Mouse (Mus musculus): ENCODE data around the gene Qk. TPM values are rescaled to one million over a fixed set of nuclear protein-coding genes. Genes with fewer than 3 reads are reported as not detected.

The Qk gene
- polyA plus RNA-seq, 1 experiment from 2014 or later: 69.3 TPM

- Histone ChIP-seq H3K9ac (no peak overlapping the region), H3K27me3 (no peaks in the 10 kb centered on the region), H3K4me2 (no peak overlapping the region), H3K4me1 (peaks cover 7% of the 10 kb centered on the region), H3K9me3 (no peaks in the 10 kb centered on the region), H3K27ac (peak overlapping the region; percentile 46), H3K4me3 (replicated peaks) (no peak overlapping the region), H3K36me3 (replicated peaks) (no peaks in the 10 kb centered on the region)
- 33% methylated on average over 3 of the region's 3 CpGs for WGBS
- ATAC-seq (ENCODE audit: low FRiP score): peak; percentile 83
These were observed 91.7 kb downstream of the Qk start for GRCm38 (mm10) chr17:10227798-10228538.

GRCm38 (mm10) chr17:10216164-10216563 is 103.5 kb downstream of the Qk start:
- Histone ChIP-seq H3K27ac (0 out of 2 replicates have a peak overlapping the region, but pooled peaks have one; percentile 26), H3K9me3 (no peaks in the 10 kb centered on the region), H3K9ac (no peak overlapping the region), H3K4me3 (replicated peaks) (no peak overlapping the region), H3K4me2 (no peak overlapping the region), H3K4me1 (0 out of 2 replicates have a peak, but pooled peaks cover 2% of the 10 kb centered on the region), H3K27me3 (no peaks in the 10 kb centered on the region), H3K36me3 (replicated peaks) (peaks cover 20% of the 10 kb centered on the region)
- WGBS: 86% methylated on average over 5 of the region's 5 CpGs
- no peak for ATAC-seq (ENCODE audit: low FRiP score)

GRCm38 (mm10) chr17:10209154-10209777 is 110.4 kb downstream of the Qk start:
- Histone ChIP-seq H3K27me3 (no peaks in the 10 kb centered on the region), H3K4me3 (replicated peaks) (no peak overlapping the region), H3K36me3 (replicated peaks) (peaks cover 24% of the 10 kb centered on the region), H3K9me3 (no peaks in the 10 kb centered on the region), H3K4me2 (no peak overlapping the region), H3K4me1 (peaks cover 5% of the 10 kb centered on the region), H3K27ac (peak overlapping the region; percentile 37; the same call in 1 of the 2 replicates), H3K9ac (no peak overlapping the region)
- WGBS: 22% methylated on average over 12 of the region's 12 CpGs
- ATAC-seq (ENCODE audit: low FRiP score): no peak

GRCm38 (mm10) chr17:10198662-10199061 is 121.0 kb downstream of the Qk start:
- H3K4me2 ChIP-seq: no peak overlapping the region
- H3K27me3 ChIP-seq: no peaks in the 10 kb centered on the region
- no peaks in the 10 kb centered on the region for H3K4me1 ChIP-seq
- 94% methylated on average over 2 of the region's 2 CpGs for WGBS
- H3K4me3 ChIP-seq (replicated peaks): no peak overlapping the region
- H3K27ac ChIP-seq: no peak overlapping the region
- peaks cover 21% of the 10 kb centered on the region for H3K36me3 ChIP-seq (replicated peaks)
- H3K9me3 ChIP-seq: 0 out of 2 replicates have a peak, but pooled peaks cover 7% of the 10 kb centered on the region
- ATAC-seq (ENCODE audit: low FRiP score): no peak
- H3K9ac ChIP-seq: no peak overlapping the region

GRCm38 (mm10) chr17:10198231-10198630 is 121.4 kb downstream of the Qk start:
- no peak overlapping the region for H3K9ac ChIP-seq
- ATAC-seq (ENCODE audit: low FRiP score): no peak
- H3K9me3 ChIP-seq: peaks cover 7% of the 10 kb centered on the region; the same call in 1 of the 2 replicates
- no peak overlapping the region for H3K4me2 ChIP-seq
- H3K36me3 ChIP-seq (replicated peaks): peaks cover 21% of the 10 kb centered on the region
- 94% methylated on average over 3 of the region's 3 CpGs for WGBS
- H3K4me1 ChIP-seq: no peaks in the 10 kb centered on the region
- no peaks in the 10 kb centered on the region for H3K27me3 ChIP-seq
- no peak overlapping the region for H3K27ac ChIP-seq
- H3K4me3 ChIP-seq (replicated peaks): no peak overlapping the region

- peaks cover 14% of the 10 kb centered on the region; the same call in 1 of the 2 replicates for H3K36me3 ChIP-seq (replicated peaks)
- no peaks in the 10 kb centered on the region for H3K27me3 ChIP-seq
- 95% methylated on average over 6 of the region's 6 CpGs for WGBS
- H3K9me3 ChIP-seq: peaks cover 11% of the 10 kb centered on the region; the same call in 1 of the 2 replicates
- ATAC-seq (ENCODE audit: low FRiP score): no peak
- H3K9ac ChIP-seq: no peak overlapping the region
- no peaks in the 10 kb centered on the region for H3K4me1 ChIP-seq
- no peak overlapping the region for H3K4me2 ChIP-seq
- no peak overlapping the region for H3K27ac ChIP-seq
- no peak overlapping the region for H3K4me3 ChIP-seq (replicated peaks)
These were observed 124.0 kb downstream of the Qk start for GRCm38 (mm10) chr17:10195703-10196102.

- 93% methylated on average over 1 of the region's 1 CpGs for WGBS
- Histone ChIP-seq H3K9ac (no peak overlapping the region), H3K36me3 (replicated peaks) (no peaks in the 10 kb centered on the region), H3K4me1 (peaks cover 5% of the 10 kb centered on the region), H3K9me3 (peaks cover 8% of the 10 kb centered on the region; the same call in 1 of the 2 replicates), H3K4me3 (replicated peaks) (no peak overlapping the region), H3K27ac (no peak overlapping the region), H3K4me2 (no peak overlapping the region), H3K27me3 (no peaks in the 10 kb centered on the region)
- ATAC-seq (ENCODE audit: low FRiP score): no peak
These were observed 128.8 kb downstream of the Qk start for GRCm38 (mm10) chr17:10190857-10191256.

- WGBS: 75% methylated on average over 3 of the region's 3 CpGs
- Histone ChIP-seq H3K9ac (no peak overlapping the region), H3K36me3 (replicated peaks) (no peaks in the 10 kb centered on the region), H3K4me1 (peaks cover 5% of the 10 kb centered on the region), H3K4me2 (no peak overlapping the region), H3K27ac (no peak overlapping the region), H3K27me3 (no peaks in the 10 kb centered on the region), H3K9me3 (peaks cover 5% of the 10 kb centered on the region; the same call in 1 of the 2 replicates), H3K4me3 (replicated peaks) (no peak overlapping the region)
- ATAC-seq (ENCODE audit: low FRiP score): no peak
These were observed 131.2 kb downstream of the Qk start for GRCm38 (mm10) chr17:10188481-10188880.

- Histone ChIP-seq H3K4me1 (peaks cover 5% of the 10 kb centered on the region), H3K4me2 (no peak overlapping the region), H3K4me3 (replicated peaks) (no peak overlapping the region), H3K36me3 (replicated peaks) (no peaks in the 10 kb centered on the region), H3K27me3 (no peaks in the 10 kb centered on the region), H3K9ac (no peak overlapping the region), H3K9me3 (no peaks in the 10 kb centered on the region), H3K27ac (no peak overlapping the region)
- 66% methylated on average over 4 of the region's 4 CpGs for WGBS
- no peak for ATAC-seq (ENCODE audit: low FRiP score)
These were observed 132.1 kb downstream of the Qk start for GRCm38 (mm10) chr17:10187431-10188020.

- H3K4me2 ChIP-seq: no peak overlapping the region
- no peak overlapping the region for H3K9ac ChIP-seq
- H3K9me3 ChIP-seq: no peaks in the 10 kb centered on the region
- H3K36me3 ChIP-seq (replicated peaks): no peaks in the 10 kb centered on the region
- no peak overlapping the region for H3K4me3 ChIP-seq (replicated peaks)
- no peak overlapping the region for H3K27ac ChIP-seq
- H3K4me1 ChIP-seq: peaks cover 8% of the 10 kb centered on the region; the same call in 1 of the 2 replicates
- 69% methylated on average over 6 of the region's 6 CpGs for WGBS
- H3K27me3 ChIP-seq: no peaks in the 10 kb centered on the region
- no peak for ATAC-seq (ENCODE audit: low FRiP score)
These were observed 137.9 kb downstream of the Qk start for GRCm38 (mm10) chr17:10181761-10182160.

GRCm38 (mm10) chr17:10177096-10177495 is 142.6 kb downstream of the Qk start:
- Histone ChIP-seq H3K36me3 (replicated peaks) (no peaks in the 10 kb centered on the region), H3K4me2 (no peak overlapping the region), H3K4me1 (peaks cover 9% of the 10 kb centered on the region; the same call in 1 of the 2 replicates), H3K9ac (no peak overlapping the region), H3K27me3 (no peaks in the 10 kb centered on the region), H3K27ac (no peak overlapping the region), H3K4me3 (replicated peaks) (no peak overlapping the region), H3K9me3 (no peaks in the 10 kb centered on the region)
- 42% methylated on average over 5 of the region's 5 CpGs for WGBS
- no peak for ATAC-seq (ENCODE audit: low FRiP score)

GRCm38 (mm10) chr17:10161258-10161657 is 158.4 kb downstream of the Qk start:
- Histone ChIP-seq H3K4me2 (no peak overlapping the region), H3K27me3 (no peaks in the 10 kb centered on the region), H3K9ac (no peak overlapping the region), H3K36me3 (replicated peaks) (no peaks in the 10 kb centered on the region), H3K4me1 (no peaks in the 10 kb centered on the region), H3K4me3 (replicated peaks) (no peak overlapping the region), H3K9me3 (peaks cover 5% of the 10 kb centered on the region; the same call in 1 of the 2 replicates), H3K27ac (no peak overlapping the region)
- no peak for ATAC-seq (ENCODE audit: low FRiP score)
- 96% methylated on average over 3 of the region's 3 CpGs for WGBS

All from forebrain, embryonic 12.5 days (tissue).